Mouse (Mus musculus) limb, embryonic 14.5 days (tissue): ENCODE results near the gene 0610040J01Rik. TPM values are rescaled to one million over a fixed set of nuclear protein-coding genes. Genes with fewer than 3 reads are reported as not detected.

Source experiments
- ATAC-seq: fragments of 200-750 bp; cut with Nextera tagmentation; 2 replicates; pipeline ENCODE4 v1.8.0; 2017; ENCODE audit warnings: low read depth, moderate number of reproducible peaks, moderate TSS enrichment; ENCODE audit not compliant: low FRiP score
- DNase-seq: peaks from one replicate; pipeline ENCODE4 v3.0.0-alpha.2; 2015; ENCODE audit warnings: low spot score
- H3K27ac ChIP-seq: fragments of 300-500 bp; sonication (generic); replicated peaks from 2 replicates; pipeline ENCODE4 v1.5.1; 2014; ENCODE audit warnings: low read depth, mild to moderate bottlenecking, low read length, moderate library complexity, mixed read lengths
- H3K27me3 ChIP-seq: fragments of 300-500 bp; sonication (generic); 2 replicates; pipeline ENCODE4 v1.6.1; 2014; ENCODE audit warnings: low read length, mixed read lengths; ENCODE audit not compliant: control insufficient read depth, insufficient read depth
- H3K36me3 ChIP-seq: fragments of 300-500 bp; sonication (generic); 2 replicates; pipeline ENCODE4 v1.6.1; 2014; ENCODE audit warnings: mild to moderate bottlenecking, low read length, moderate library complexity, mixed read lengths; ENCODE audit not compliant: control insufficient read depth, insufficient read depth
- H3K4me1 ChIP-seq: fragments of 300-500 bp; sonication (generic); 2 replicates; pipeline ENCODE4 v1.6.1; 2014; ENCODE audit warnings: antibody characterized with exemption, low read length, mixed read lengths; ENCODE audit not compliant: control insufficient read depth, insufficient read depth
- H3K4me2 ChIP-seq: fragments of 300-500 bp; sonication (generic); replicated peaks from 2 replicates; pipeline ENCODE4 v1.6.1; 2014; ENCODE audit warnings: low read depth, mild to moderate bottlenecking, low read length, moderate library complexity; ENCODE audit not compliant: severe bottlenecking
- H3K4me3 ChIP-seq: fragments of 300-500 bp; sonication (generic); replicated peaks from 2 replicates; pipeline ENCODE4 v1.5.1; 2014; ENCODE audit warnings: low read length
- H3K9ac ChIP-seq: fragments of 300-500 bp; sonication (generic); 2 replicates; pipeline ENCODE4 v1.6.1; 2014; ENCODE audit warnings: mild to moderate bottlenecking, low read depth, low read length, moderate library complexity; ENCODE audit not compliant: severe bottlenecking
- H3K9me3 ChIP-seq: fragments of 300-500 bp; sonication (generic); 2 replicates; pipeline ENCODE4 v1.6.1; 2016; ENCODE audit warnings: low read length; ENCODE audit not compliant: control insufficient read depth
- POLR2A ChIP-seq: fragments of 200-500 bp; IDR thresholded peaks from 2 replicates; pipeline ENCODE4 v1.8.0; 2012; ENCODE audit warnings: inconsistent platforms, mild to moderate bottlenecking, moderate library complexity, borderline replicate concordance; ENCODE audit not compliant: insufficient read depth, insufficient read length; ENCODE audit errors: extremely low read depth
- WGBS: fragments of 180-500 bp; shearing (Covaris S2); extraction: QIAGEN DNeasy Blood & Tissue Kit; methylation state at CpG from one replicate; pipeline ENCODE4 v1.1.7; 2014; 5-methylcytosine and 5-hydroxymethylcytosine counted together
- polyA plus RNA-seq, 2 experiments: library from polyadenylated mRNA; depleted of rRNA in 1 of 2; stranded (reverse) in 1 of 2; unstranded in 1 of 2; fragments of >200 nt; fragmentation: Nextera tagmentation in 1 of 2; extraction: Ambion mirVana in 1 of 2; gene quantifications; 2 replicates each; pipeline versions ENCODE4 v1.2.1 to v1.2.3; 2012 to 2014

The 0610040J01Rik gene
- polyA plus RNA-seq (2012; rRNA removed) (3.0 and 3.4 TPM in 2 replicates), polyA plus RNA-seq (2014; fragmentation: Nextera tagmentation; extraction: Ambion mirVana) (3.5 and 3.8 TPM in 2 replicates)

- H3K27me3 ChIP-seq: peaks cover 7% of the 10 kb centered on the region; the same call in 1 of the 2 replicates
- H3K9me3 ChIP-seq: no peaks in the 10 kb centered on the region; the same call in 1 of the 2 replicates
- no peak within 1 kb of the TSS for H3K27ac ChIP-seq
- no peak for TF ChIP-seq POLR2A
- peak within 1 kb of the TSS; percentile 95 for H3K4me2 ChIP-seq
- H3K36me3 ChIP-seq: no peaks in the 10 kb centered on the region
- H3K4me1 ChIP-seq: no peaks in the 10 kb centered on the region
- peak; percentile 88 for ATAC-seq
- WGBS: 2% methylated on average over 42 of the region's 42 CpGs
- DNase-seq: peak; percentile 91
- peak within 1 kb of the TSS; percentile 58 for H3K9ac ChIP-seq
- peak within 1 kb of the TSS; percentile 55 for H3K4me3 ChIP-seq
Observed at GRCm38 (mm10) chr5:63811819-63812508, at the start of gene 0610040J01Rik. Gene 0610040J01Rik (plus strand): TSS chr5:63812363.

GRCm38 (mm10) chr5:63765886-63766285 lies 46.3 kb upstream of the 0610040J01Rik start:
- TF ChIP-seq POLR2A: no peak
- WGBS: 65% methylated on average over 4 of the region's 4 CpGs
- H3K9ac ChIP-seq: no peak overlapping the region
- H3K4me2 ChIP-seq: no peak overlapping the region
- ATAC-seq (no peak; the same call in 1 of the 2 replicates), DNase-seq (no peak)
- no peaks in the 10 kb centered on the region for H3K36me3 ChIP-seq
- H3K9me3 ChIP-seq: no peaks in the 10 kb centered on the region
- no peaks in the 10 kb centered on the region for H3K27me3 ChIP-seq
- H3K4me3 ChIP-seq: no peak overlapping the region
- H3K4me1 ChIP-seq: peaks cover 7% of the 10 kb centered on the region; the same call in 1 of the 2 replicates
- H3K27ac ChIP-seq: no peak overlapping the region

- 41% methylated on average over 6 of the region's 6 CpGs for WGBS
- no peak for TF ChIP-seq POLR2A
- H3K36me3 ChIP-seq: no peaks in the 10 kb centered on the region
- no peak overlapping the region for H3K4me3 ChIP-seq
- no peaks in the 10 kb centered on the region for H3K9me3 ChIP-seq
- H3K4me2 ChIP-seq: no peak overlapping the region
- no peak overlapping the region for H3K27ac ChIP-seq
- DNase-seq (peak; percentile 59), ATAC-seq (peak; percentile 53; the same call in 1 of the 2 replicates)
- no peak overlapping the region for H3K9ac ChIP-seq
- H3K27me3 ChIP-seq: no peaks in the 10 kb centered on the region
- H3K4me1 ChIP-seq: peaks cover 7% of the 10 kb centered on the region; the same call in 1 of the 2 replicates
Observed at GRCm38 (mm10) chr5:63766715-63767114, 45.4 kb upstream of the 0610040J01Rik start.

GRCm38 (mm10) chr5:63767464-63767863 lies 44.7 kb upstream of the 0610040J01Rik start:
- H3K4me2 ChIP-seq: no peak overlapping the region

GRCm38 (mm10) chr5:63768220-63768619 lies 43.9 kb upstream of the 0610040J01Rik start:
- Histone ChIP-seq H3K9ac (no peak overlapping the region), H3K27me3 (no peaks in the 10 kb centered on the region), H3K4me3 (no peak overlapping the region), H3K36me3 (no peaks in the 10 kb centered on the region), H3K9me3 (no peaks in the 10 kb centered on the region), H3K27ac (no peak overlapping the region), H3K4me1 (peaks cover 7% of the 10 kb centered on the region; the same call in 1 of the 2 replicates), H3K4me2 (no peak overlapping the region)
- TF ChIP-seq POLR2A: no peak
- 82% methylated on average over 4 of the region's 4 CpGs for WGBS
- ATAC-seq (no peak), DNase-seq (no peak)

More at GRCm38 (mm10) chr5:63767464-63767863, 44.7 kb upstream of the 0610040J01Rik start:
- DNase-seq: no peak
- Histone ChIP-seq H3K36me3 (no peaks in the 10 kb centered on the region), H3K4me1 (peaks cover 7% of the 10 kb centered on the region; the same call in 1 of the 2 replicates), H3K27me3 (no peaks in the 10 kb centered on the region), H3K4me3 (no peak overlapping the region), H3K27ac (no peak overlapping the region), H3K9me3 (no peaks in the 10 kb centered on the region), H3K9ac (no peak overlapping the region)
- 71% methylated on average over 8 of the region's 8 CpGs for WGBS
- no peak for ATAC-seq
- no peak for TF ChIP-seq POLR2A
